Mouse (Mus musculus): ENCODE measurements around the gene Ywhah. TPM values are rescaled to one million over a fixed set of nuclear protein-coding genes. Genes with fewer than 3 reads are reported as not detected.

Gene Ywhah
- total RNA-seq (2022), result 10 to 100 TPM; 73.8 to 88.7 (median 82.1) TPM

DNA sequence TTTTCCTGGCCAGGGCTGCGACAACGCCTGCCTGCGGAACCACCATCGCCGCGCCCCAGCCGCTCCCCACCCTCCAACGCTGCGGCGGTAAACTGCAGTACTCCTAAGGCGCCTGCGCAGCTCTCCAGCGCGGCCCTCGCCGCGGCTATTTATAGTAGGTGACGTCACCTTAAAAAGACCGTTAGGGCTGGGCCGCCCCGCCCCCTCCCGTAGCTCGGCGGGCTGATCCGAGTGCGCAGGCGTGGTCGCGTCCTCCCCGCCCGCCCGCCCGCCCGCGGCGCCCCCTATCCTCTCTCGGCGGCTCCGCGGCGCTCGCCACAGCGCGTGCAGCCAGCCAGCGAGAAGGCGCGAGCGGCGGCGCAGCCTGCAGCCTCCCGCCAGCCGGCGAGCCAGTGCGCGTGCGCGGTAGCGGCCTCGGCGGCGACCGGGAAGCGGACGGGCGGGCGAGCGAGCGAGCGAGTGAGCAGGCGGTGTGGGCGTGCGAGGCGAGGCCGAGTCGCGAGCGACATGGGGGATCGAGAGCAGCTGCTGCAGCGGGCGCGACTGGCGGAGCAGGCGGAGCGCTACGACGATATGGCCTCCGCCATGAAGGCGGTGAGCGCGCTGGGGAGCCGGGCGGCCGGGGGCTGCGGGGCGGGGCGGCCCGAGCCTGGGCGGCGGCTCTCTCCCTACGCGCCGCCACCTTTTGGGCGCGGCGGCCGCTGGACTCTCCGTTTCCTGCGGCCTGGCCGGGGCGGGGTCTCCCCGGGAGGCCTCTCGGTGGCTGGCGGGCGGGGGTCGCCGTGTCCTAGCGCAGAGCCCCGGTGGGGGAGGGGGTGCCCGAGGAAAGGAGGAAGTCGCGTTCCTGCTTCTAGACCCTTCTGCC lies at the start of gene Ywhah:
TSS of gene Ywhah (plus strand) at position 256 of the 865 bp plus-strand sequence.
- DNase-seq (ENCODE audit: low spot score), result peak; percentile 97

- no peak for DNase-seq (ENCODE audit: low spot score)
Measured at GRCm38 (mm10) chr5:32976541-32976940, 42.1 kb upstream of the Ywhah start.

DNA sequence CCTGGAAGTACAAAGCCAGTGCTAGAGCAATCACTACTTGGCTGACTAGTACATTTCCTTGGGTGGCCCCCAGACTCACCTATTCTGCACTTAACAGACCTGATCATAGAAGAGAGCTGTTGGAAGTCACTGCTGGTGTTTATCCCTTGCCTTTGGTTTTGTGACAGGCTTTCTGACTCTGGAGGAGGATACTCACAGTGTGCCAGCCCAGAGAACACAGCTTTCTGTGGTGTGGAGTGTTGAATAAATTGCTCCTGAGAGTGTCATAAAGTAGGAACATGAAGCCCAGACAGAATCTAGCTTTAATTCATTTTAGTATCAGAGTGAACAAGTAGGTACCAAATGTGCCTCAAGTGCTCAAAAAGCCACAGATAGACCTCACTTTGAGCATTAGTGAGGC lies 41.4 kb upstream of the Ywhah start:
- no peak for DNase-seq (ENCODE audit: low spot score)

GRCm38 (mm10) chr5:32985379-32985778 lies 33.2 kb upstream of the Ywhah start:
- DNase-seq (ENCODE audit: low spot score), result no peak

DNA sequence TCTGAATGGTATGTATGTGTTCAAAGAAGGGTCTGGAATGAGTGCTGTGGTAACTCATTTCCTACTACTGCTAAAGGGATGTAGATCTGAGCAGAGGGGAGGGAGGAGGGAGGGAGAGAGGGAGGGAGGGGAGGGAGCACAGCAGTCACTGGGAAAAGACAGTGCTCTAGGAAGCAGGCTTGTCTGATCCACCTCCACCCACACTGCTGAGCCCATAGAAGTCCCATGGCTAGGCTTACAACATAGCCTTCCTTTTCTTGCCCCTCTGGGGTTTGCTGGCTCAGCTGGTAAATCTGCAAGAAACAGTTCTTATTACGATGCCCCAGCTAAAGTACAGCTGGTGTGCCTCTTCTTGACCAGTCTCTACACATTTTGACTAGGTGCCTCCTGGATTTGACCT lies 30.7 kb upstream of the Ywhah start:
- no peak for DNase-seq (ENCODE audit: low spot score)

DNA sequence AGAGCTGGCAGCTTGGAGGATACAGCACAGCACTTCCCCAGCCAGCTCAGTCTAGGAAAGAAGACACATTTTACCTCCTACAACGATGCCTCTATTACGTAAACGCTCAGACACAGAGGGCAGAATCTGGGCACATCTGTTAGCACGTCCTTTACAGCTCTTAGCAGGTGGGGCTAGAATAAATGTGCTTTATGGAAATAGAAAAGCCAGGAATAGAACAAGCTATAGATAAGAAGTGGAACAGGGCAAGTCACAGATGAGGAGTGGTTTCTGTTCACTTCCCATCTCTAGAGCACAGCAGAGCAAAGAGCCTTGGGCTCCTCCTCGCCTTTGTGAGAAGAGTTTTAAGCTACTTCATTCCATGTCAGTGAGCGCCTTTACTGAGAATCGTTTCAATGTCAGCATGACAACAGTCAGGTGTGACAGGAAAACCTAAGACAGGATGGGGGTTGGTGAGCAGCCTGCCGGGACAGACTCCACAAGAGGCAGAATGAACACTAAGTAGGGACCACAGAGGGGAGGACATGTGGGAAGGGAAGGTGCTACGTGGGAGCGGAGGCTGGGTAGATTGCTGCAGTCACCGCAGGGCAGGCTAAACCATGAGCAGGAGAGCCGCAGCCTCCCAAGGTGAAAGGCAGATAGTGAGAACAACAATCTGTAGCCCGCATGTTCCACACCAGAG lies 28.5 kb upstream of the Ywhah start:
- DNase-seq (ENCODE audit: low spot score), result no peak

DNA sequence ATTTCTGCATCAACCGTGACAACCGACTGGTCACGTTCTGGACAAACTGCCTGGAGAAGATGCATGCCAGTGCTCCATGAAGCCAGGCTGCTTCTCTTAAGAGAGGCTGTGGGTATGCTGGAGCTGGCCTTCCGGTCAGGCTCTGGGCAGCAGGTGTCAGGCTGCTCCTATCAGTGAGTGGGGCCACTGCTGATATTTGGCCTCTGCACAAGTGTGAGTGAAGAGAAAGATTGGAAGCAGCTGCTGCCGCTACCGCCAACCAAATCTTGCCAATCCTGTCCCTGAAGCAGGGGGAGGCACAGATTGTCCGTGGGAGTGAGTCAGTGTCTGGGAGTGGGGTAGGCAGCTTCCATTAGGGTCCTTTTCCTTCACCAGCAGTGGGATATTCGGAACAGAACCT lies 27.5 kb upstream of the Ywhah start:
- DNase-seq (ENCODE audit: low spot score), result peak; percentile 43

DNA sequence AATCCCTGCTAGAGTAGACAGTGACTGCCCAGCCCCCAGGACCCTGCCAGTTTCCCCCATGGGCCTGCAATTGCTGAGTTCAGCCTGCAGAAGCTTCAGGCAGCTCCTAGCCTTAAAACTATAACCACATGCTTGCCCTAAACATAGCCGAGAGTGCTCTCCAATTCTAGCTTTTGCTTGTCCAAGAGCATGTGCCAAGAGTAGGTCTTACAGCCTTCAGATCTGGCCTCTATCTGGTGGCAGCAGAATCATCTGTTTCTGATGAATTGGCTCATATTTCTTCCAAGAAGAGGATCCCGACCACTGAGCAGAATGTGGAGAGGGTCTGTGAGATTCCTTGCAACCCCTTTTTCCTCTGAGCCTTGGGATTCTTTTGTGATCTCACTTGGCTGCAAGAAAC lies 24.1 kb upstream of the Ywhah start:
- no peak for DNase-seq (ENCODE audit: low spot score)

- DNase-seq (ENCODE audit: low spot score), result no peak
Measured at GRCm38 (mm10) chr5:32995756-32996155, 22.9 kb upstream of the Ywhah start.

DNA sequence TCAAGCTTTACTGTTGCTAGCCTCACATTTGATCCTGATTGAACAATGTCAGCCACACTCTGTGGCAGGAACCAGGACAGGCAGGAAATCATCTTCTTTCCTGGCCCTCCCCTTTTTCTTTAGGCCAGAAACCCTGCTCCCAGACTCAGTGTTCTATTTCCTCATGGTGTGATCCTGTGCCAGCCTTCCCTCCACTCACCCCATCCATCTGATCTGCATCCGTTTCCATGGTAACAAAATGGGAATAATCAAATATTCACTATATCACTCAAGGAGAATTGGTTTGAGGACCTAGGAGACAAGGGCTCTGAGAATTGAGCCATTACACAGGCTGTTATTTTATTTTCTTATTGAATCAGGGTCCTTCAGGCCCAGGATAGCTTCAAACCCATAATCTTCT lies 22.1 kb upstream of the Ywhah start:
- no peak for DNase-seq (ENCODE audit: low spot score)

DNA sequence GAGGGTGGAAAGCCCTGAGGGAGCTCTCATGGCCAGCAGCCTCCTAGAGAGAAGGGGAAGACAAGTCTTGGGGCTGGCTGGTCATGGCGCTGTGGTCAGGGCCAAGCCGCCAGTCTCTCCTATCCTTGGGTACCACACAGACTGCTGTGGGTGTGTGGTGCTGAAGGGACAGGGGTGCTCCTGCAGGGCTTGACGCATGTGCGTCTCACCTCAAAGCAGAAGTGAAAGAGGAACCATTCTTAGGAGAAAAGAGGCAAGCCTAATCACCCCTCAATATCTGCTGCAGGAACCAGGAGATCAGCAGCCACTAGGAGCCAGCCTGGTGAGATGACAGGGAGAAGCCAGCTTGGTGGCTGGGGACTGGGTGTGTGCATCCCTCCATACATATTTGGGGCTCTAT lies 20.9 kb upstream of the Ywhah start:
- peak; percentile 29 for DNase-seq (ENCODE audit: low spot score)

DNA sequence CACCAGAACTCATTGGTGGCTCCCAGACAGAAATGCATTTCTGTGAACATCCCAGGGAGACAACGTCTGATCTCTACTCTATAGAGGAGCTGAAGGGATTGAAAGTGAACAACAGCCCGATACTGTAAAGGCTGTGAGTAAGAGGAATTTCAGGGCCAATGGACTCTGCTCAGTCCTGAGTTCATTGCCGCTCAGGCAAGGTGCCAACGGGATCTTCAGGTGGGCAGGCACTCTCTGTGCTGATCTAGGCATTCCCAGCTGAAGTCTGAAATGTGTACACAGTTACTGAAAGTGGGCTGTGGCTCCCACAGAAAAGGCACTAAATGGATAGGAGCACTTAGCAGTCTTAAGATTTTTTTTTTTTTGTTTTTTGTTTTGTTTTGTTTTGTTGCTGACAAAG lies 19.8 kb upstream of the Ywhah start:
- no peak for DNase-seq (ENCODE audit: low spot score)

DNA sequence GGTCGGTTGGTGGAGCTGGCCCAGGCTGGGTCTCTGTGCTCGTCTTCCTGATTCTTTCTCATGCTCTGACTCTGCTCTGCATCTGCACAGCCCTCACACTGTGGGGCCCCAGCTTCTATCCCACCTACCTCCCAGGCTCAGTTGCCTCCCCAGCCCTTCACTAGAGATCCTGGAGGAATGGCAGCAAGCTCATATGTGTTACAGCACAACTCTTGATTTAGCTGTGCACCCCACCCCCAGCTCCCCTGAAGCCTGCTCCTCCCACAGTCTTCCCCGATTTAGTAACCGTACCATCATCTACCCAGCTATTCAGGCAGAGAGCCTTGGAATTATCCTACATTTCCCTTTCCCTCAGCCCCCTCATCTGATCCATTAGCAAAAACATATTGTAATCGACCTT lies 17.5 kb upstream of the Ywhah start:
- DNase-seq (ENCODE audit: low spot score), result no peak

- no peak for DNase-seq (ENCODE audit: low spot score)
Measured at GRCm38 (mm10) chr5:33002781-33003180, 15.8 kb upstream of the Ywhah start.

DNA sequence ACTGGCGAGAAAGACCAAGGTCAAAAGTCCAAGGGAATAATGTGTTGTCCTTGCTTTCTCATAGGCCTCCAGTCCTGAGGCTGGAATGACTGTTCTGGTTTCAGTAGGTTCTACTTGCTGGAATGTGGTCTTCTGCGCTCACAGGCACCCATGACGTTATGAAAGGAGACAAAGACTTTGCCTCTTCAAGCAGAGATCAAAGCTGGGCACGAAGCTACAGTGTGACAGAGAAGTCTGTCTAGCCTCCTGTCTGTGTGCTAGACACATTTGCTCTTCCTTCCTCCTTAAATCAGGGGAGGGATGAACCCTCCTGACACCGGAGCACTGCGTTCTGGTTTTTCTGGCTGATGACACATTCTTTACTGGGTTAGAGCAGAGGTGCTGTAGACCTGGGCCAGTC lies 15.1 kb upstream of the Ywhah start:
- DNase-seq (ENCODE audit: low spot score), result no peak

GRCm38 (mm10) chr5:33004110-33004509 lies 14.5 kb upstream of the Ywhah start:
- no peak for DNase-seq (ENCODE audit: low spot score)

- no peak for DNase-seq (ENCODE audit: low spot score)
Measured at GRCm38 (mm10) chr5:33005442-33006145, 13.0 kb upstream of the Ywhah start.

- no peak for DNase-seq (ENCODE audit: low spot score)
Measured at GRCm38 (mm10) chr5:33006670-33007069, 11.9 kb upstream of the Ywhah start.

GRCm38 (mm10) chr5:33007371-33007770 lies 11.2 kb upstream of the Ywhah start:
- no peak for DNase-seq (ENCODE audit: low spot score)

GRCm38 (mm10) chr5:33009301-33009700 lies 9.3 kb upstream of the Ywhah start:
- DNase-seq (ENCODE audit: low spot score), result no peak

DNA sequence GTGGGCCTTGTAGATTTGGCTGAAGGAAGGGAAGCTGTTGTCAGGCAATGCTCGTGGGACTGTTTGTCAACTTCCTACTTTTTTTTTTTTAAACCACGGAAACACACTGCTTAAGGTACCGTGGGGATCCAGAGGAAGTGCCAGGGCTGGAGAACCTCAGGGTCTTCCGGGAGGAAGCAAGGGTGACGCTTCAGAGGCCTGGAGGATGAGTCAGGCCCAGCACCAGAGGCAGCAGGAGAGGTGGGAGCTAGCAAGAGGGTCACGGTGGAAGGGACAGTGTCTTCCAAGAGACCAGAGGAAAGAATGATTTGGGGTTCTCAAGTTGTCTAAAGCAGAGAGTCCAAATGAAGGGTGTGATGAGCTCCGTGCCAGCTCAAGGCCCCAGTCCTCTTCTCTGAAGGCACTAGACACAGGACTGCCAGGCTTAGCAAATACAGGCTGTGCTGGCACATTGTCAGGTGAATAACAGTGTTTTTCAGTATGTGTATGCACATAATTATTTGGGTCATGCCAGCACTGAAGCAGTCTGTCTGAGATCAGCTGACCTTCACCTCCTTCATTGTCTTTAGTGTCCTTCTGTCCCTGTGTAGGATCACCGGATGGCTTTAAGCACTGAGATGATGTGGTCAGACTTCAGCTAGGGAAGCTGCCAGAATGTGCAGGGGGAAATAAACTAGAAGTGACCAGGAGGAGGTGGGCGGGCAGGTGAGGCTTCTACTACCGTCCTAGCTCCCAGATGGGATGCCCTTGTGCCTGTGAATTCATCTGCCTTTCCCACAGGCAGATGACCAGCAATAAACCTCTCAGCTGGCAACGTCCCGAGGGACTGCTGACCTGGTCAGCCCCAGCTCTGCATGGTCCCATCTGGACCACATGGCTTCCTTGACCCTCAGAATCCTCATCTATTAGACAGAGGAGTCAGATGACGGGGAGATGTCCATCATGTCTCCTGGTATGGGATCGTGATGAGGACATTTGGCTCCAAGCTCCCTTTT lies 8.5 kb upstream of the Ywhah start:
- no peak for DNase-seq (ENCODE audit: low spot score)

Measured in heart, adult 8-10 months (tissue).